Mouse (Mus musculus): ENCODE results near the gene Cilp.

Cilp gene

DNA sequence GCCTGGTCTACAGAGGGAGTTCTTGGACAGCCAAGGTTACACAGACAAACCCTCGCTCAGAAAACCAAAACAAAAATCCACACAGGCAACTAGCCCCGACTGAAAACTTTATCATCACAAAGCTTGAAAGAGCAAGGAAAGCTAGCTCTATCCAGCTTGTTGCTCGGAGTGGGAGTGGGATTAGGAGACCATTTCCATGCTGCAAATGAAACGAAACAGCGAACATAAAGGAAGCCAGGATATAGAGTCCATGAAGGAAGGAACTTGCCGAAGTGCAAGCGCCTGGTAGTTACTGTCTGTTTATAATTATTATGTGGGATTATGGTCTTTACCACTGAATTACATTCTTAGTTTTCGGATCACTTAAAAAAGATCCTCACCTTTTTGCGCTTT is 28.6 kb downstream of the Cilp start:
- in situ Hi-C loops (cut with MboI; ENCODE audit: low sequenced_read_pairs) = no loop called here

GRCm38 (mm10) chr9:65293973-65294715 is 29.2 kb downstream of the Cilp start, which contains the start of gene Clpx:
TSS of gene Clpx (plus strand) at chr9:65294260.
- in situ Hi-C loops (cut with MboI; ENCODE audit: low sequenced_read_pairs) = no loop called here

DNA sequence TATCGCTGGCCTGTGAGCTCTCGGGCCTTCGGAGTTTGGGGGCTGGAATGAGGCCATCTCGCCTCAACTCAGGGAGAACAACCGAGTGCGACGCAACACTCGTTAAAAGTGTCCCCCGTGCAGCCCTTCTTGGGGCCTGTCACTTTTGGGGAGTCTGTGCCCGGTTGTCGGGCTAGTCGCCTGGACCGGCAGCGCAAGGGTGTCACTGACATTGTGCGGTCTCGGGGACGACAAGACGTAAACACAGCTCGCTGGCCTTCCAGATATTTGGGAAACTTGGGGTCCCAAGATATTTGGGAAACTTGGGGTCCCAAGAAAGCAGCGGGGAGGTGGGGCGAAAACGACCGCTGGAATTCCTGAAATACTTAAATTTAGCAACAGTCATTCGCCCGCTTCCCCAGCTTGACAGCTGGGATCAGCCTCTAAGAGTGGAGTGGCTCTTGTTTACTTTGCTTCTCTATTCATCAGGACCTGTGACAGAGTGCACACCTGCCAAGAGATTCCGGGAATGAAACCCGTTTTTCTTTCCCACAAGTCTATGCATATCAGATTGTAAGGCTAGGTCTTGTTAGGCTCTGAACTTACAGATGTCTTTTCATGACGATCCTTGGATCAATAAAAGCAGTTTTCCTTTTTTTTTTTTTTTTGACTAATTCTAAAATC is 29.9 kb downstream of the Cilp start:
- in situ Hi-C loops (cut with MboI; ENCODE audit: low sequenced_read_pairs) = no loop called here

GRCm38 (mm10) chr9:65297056-65297455 is 32.1 kb downstream of the Cilp start:
- in situ Hi-C loops (cut with MboI; ENCODE audit: low sequenced_read_pairs) = no loop called here

GRCm38 (mm10) chr9:65298761-65299160 is 33.8 kb downstream of the Cilp start:
- in situ Hi-C loops (cut with MboI; ENCODE audit: low sequenced_read_pairs) = no loop called here

- in situ Hi-C loops (cut with MboI; ENCODE audit: low sequenced_read_pairs) = no loop called here
Observed at GRCm38 (mm10) chr9:65299650-65300049, 34.7 kb downstream of the Cilp start.

DNA sequence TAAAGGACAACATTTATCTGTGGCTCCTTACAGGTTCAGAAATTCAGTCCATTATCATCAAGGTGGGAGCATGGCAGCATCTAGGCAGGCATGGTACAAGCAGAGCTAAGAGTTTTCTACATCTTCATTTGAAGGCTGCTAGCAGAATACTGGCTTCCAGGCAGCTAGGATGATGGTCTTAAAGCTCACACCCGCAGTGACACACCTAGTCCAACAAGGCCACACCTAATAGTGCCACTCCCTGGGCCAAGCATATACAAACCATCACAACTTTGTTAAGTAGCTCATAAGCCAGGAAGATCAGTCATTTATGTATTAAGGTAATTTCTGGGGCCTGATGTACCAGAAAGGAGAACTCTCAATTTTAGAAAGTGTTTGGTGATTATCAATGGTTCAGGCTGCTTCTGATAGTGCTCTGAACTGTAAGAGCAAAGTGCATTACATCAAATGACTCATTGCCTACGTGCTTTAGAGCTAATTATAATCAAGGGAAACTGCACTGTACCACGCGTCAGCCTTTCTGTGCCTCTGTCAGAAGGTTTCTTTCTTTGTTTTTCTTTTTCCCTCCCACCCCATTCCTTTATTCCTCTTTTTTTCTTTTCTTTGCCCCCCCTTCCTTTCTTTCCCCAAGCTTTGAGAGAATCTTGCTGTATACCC is 37.5 kb downstream of the Cilp start:
- in situ Hi-C loops (cut with MboI; ENCODE audit: low sequenced_read_pairs) = no loop called here

- in situ Hi-C loops (cut with MboI; ENCODE audit: low sequenced_read_pairs) = no loop called here
Observed at GRCm38 (mm10) chr9:65303586-65303985, 38.6 kb downstream of the Cilp start.

DNA sequence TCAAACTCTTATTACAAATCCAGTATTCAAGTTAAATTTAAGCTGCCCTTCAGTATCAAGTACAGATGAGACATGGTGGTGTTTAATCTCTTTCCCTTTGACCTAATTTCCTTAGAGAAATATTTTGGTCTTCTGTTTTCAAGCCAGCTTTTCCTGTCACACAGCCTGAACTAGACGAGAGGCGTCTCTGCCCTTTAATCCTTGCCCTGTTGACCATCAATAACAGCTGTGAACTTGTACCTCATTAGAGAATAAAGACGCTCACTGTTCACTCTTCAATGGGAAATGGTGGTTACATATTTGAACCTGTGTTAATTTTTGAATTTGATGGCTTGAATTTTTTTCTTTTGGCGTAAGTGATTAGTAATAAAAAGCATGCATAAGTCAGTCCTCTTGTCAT is 39.3 kb downstream of the Cilp start:
- in situ Hi-C loops (cut with MboI; ENCODE audit: low sequenced_read_pairs) = no loop called here

GRCm38 (mm10) chr9:65306672-65307071 is 41.7 kb downstream of the Cilp start:
- in situ Hi-C loops (cut with MboI; ENCODE audit: low sequenced_read_pairs) = no loop called here

- in situ Hi-C loops (cut with MboI; ENCODE audit: low sequenced_read_pairs) = no loop called here
Observed at GRCm38 (mm10) chr9:65308011-65308410, 43.0 kb downstream of the Cilp start.

GRCm38 (mm10) chr9:65312669-65313357 is 47.8 kb downstream of the Cilp start:
- in situ Hi-C loops (cut with MboI; ENCODE audit: low sequenced_read_pairs) = no loop called here

DNA sequence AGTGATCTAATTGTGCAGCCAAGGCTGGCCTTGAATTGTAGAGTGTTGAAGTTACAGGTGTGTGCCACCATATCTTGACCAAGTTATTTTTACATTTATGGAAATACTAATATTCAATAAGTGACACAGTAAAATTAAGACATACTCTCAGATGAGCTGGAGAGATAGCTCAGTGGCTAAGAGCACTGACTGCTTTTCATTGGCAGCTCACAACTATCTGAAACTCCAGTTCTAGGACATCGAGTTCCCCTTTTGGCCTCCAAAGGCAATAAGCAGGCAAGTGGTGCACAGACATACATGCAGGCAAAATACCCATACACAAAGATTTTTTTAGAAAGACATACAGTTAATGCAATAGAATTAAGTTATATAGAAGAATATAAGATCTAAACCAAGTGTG is 48.9 kb downstream of the Cilp start:
- in situ Hi-C loops (cut with MboI; ENCODE audit: low sequenced_read_pairs) = no loop called here

DNA sequence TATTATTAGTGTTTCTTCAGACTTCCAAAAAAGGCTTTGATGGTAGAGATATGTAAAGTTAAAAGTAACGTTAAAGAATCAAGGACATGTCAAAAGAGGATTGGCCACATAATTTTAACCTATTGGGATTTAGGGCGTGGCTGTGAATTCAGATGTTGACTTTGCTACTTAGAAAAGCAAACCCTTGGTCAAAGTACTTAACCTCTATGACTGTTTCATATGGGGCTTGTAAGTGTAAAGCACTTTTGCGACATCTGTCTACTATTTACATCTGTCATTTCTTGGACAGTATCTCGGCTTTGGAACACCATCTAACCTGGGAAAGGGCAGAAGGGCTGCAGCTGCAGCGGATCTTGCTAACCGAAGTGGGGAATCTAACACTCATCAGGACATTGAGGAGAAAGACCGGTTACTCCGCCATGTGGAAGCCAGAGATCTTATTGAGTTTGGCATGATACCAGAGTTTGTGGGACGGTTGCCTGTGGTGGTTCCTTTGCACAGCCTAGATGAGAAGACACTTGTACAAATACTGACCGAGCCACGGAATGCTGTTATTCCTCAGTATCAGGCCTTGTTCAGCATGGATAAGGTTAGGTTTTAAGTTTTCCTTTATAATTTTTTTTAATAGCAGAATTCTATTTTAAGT is 57.4 kb downstream of the Cilp start:
- in situ Hi-C loops (cut with MboI; ENCODE audit: low sequenced_read_pairs) = no loop called here

GRCm38 (mm10) chr9:65325971-65326370 is 61.0 kb downstream of the Cilp start:
- in situ Hi-C loops (cut with MboI; ENCODE audit: low sequenced_read_pairs) = no loop called here

DNA sequence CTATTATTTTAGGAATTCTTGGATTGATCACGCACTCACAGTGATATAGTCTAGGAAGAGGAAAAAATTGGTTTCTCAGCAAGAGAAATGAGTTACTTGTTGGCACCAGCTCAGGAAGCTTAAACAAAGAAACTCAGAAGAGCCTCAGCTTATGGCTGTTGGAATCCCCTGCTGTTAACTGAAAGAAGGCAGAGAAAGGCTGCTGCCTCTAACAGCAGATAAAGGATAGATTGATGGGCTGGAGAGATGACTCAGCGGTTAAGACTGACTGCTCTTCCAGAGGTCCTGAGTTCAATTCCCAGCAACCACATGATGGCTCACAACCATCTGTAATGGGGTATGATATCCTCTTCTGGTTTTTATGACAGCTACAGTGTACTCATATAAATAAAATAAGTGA is 62.4 kb downstream of the Cilp start:
- in situ Hi-C loops (cut with MboI; ENCODE audit: low sequenced_read_pairs) = no loop called here
